In genomic region chr17:55957726-55958583, GRCm38 (mm10) we compare ENCODE assay signal across 9 mouse cellular contexts. TPM values are rescaled to one million over a fixed set of nuclear protein-coding genes. Genes with fewer than 3 reads are reported as not detected.
DNase-seq lines count a peak whose midpoint lies in the region; ATAC-seq and TF ChIP-seq lines count a peak whose summit lies in the region.
"Had no signal": no experiment of that assay in that cellular context is flagged by ENCODE, and none has a peak within 500 bp of the region (broad histone marks: within the 10 kb centered on the region; RNA-seq: fewer than 3 reads in every experiment).

No protein-coding gene starts in this region.

- peaks cover 13% of the 10 kb centered on the region for H3K4me1 ChIP-seq in heart, embryonic 11.5 days (ENCODE audit: control insufficient read depth, insufficient read depth, low read length)
- peaks cover 45% of the 10 kb centered on the region for H3K4me1 ChIP-seq in forebrain, embryonic 10.5 days
- H3K4me1 ChIP-seq in liver, embryonic 12.5 days: peaks cover 51% of the 10 kb centered on the region

- DNase-seq in heart, postnatal 14 days: no peak
- DNase-seq in forebrain, embryonic 10.5 days (ENCODE audit: extremely low spot score, low spot score): no peak
- no peak for DNase-seq in Muller cell, postnatal 12 days (ENCODE audit: inconsistent ontology term)
- no peak for DNase-seq in thymus, postnatal 36 days
- DNase-seq in spleen, postnatal 36 days (ENCODE audit: low spot score in 2 of 2): no peak

- H3K27me3 ChIP-seq in heart, embryonic 11.5 days (ENCODE audit: control insufficient read depth, insufficient read depth, low read length): peaks cover 21% of the 10 kb centered on the region
- H3K27me3 ChIP-seq in C2C12 (ENCODE audit: control insufficient read depth, insufficient read depth, insufficient read length): peaks cover 13% of the 10 kb centered on the region
- peaks cover 16% of the 10 kb centered on the region for H3K27me3 ChIP-seq in forebrain, embryonic 10.5 days (ENCODE audit: poor library complexity, severe bottlenecking)
- H3K27me3 ChIP-seq in liver, embryonic 12.5 days (replicated peaks): peaks cover 25% of the 10 kb centered on the region

- H3ac ChIP-seq in C2C12 (ENCODE audit: control insufficient read depth, insufficient read length, low read depth): peak overlapping the region; percentile 62

- H3K9me3 ChIP-seq in heart, embryonic 11.5 days (replicated peaks; ENCODE audit: control insufficient read depth, low read length): no peaks in the 10 kb centered on the region
- no peaks in the 10 kb centered on the region for H3K9me3 ChIP-seq in forebrain, embryonic 10.5 days
- no peaks in the 10 kb centered on the region for H3K9me3 ChIP-seq in liver, embryonic 12.5 days (replicated peaks)

- peaks cover 12% of the 10 kb centered on the region for H3K79me2 ChIP-seq in C2C12 (ENCODE audit: control insufficient read depth, insufficient read depth)

- peak overlapping the region; percentile 74 for H3K4me2 ChIP-seq in heart, embryonic 11.5 days
- H3K4me2 ChIP-seq in liver, embryonic 12.5 days: peak overlapping the region; percentile 83

- 79% methylated on average over 13 of the region's 13 CpGs for WGBS in heart, embryonic 11.5 days (ENCODE audit: insufficient replicate concordance)
- WGBS in forebrain, embryonic 10.5 days: 85% methylated on average over 13 of the region's 13 CpGs
- 69% methylated on average over 13 of the region's 13 CpGs for WGBS in liver, embryonic 12.5 days (ENCODE audit: insufficient replicate concordance)

- intact Hi-C loops in heart, postnatal 14 days (cut with DNase I): loop anchor here (2.0 to 10.0 kb wide), 3 partner anchors 53 to 297 kb away; partner anchors contain the start of gene Fem1a

- H3K27ac ChIP-seq in heart, embryonic 11.5 days (ENCODE audit: low read depth, low read length): peak overlapping the region; percentile 93; the same call in 1 of the 2 replicates
- H3K27ac ChIP-seq in forebrain, embryonic 10.5 days: peak overlapping the region; percentile 91
- H3K27ac ChIP-seq in liver, embryonic 12.5 days: peak overlapping the region; percentile 92

- peaks cover 2% of the 10 kb centered on the region; the same call in 1 of the 2 replicates for H3K36me3 ChIP-seq in heart, embryonic 11.5 days (ENCODE audit: control insufficient read depth, insufficient read depth, low read length)
- H3K36me3 ChIP-seq in C2C12 (ENCODE audit: control insufficient read depth, insufficient read depth): peaks cover 15% of the 10 kb centered on the region
- H3K36me3 ChIP-seq in forebrain, embryonic 10.5 days (replicated peaks): peaks cover 22% of the 10 kb centered on the region
- H3K36me3 ChIP-seq in liver, embryonic 12.5 days: peaks cover 24% of the 10 kb centered on the region

- H3K4me3 ChIP-seq in heart, embryonic 11.5 days (ENCODE audit: low read depth, low read length): peak overlapping the region; percentile 58
- H3K4me3 ChIP-seq in C2C12 (ENCODE audit: insufficient read depth, poor library complexity, severe bottlenecking): peak overlapping the region; percentile 40
- peak overlapping the region; percentile 63 for H3K4me3 ChIP-seq in forebrain, embryonic 10.5 days
- H3K4me3 ChIP-seq in liver, embryonic 12.5 days: peak overlapping the region; percentile 67

- peaks cover 11% of the 10 kb centered on the region for H3K79me3 ChIP-seq in C2C12 (ENCODE audit: low read depth)

- ATAC-seq in heart, embryonic 11.5 days (replicated peaks; ENCODE audit: insufficient number of reproducible peaks, low FRiP score, low TSS enrichment): no peak
- ATAC-seq in liver, embryonic 12.5 days: no peak

- H3K9ac ChIP-seq in heart, embryonic 11.5 days (ENCODE audit: low read depth, low read length): peak overlapping the region; percentile 72
- H3K9ac ChIP-seq in liver, embryonic 12.5 days: peak overlapping the region; percentile 69

- no peak for TF ChIP-seq CTCF in C2C12 (IDR thresholded peaks at IDR 0.05; ENCODE audit: control insufficient read depth, insufficient read depth, insufficient read length)

TF ChIP-seq in C2C12, 6 proteins besides CTCF, POLR2A, EP300 and RAD21:
- TF ChIP-seq CEBPB (IDR thresholded peaks at IDR 0.05; ENCODE audit: low read depth) (no peak), MYOD1 (IDR thresholded peaks at IDR 0.05; ENCODE audit: control insufficient read depth, insufficient read length, low read depth) (no peak), FOSL1 (IDR thresholded peaks at IDR 0.05; ENCODE audit: insufficient read depth, low read length, poor library complexity, severe bottlenecking) (no peak), MYOG (IDR thresholded peaks at IDR 0.05; ENCODE audit: control insufficient read depth, extremely low read depth, insufficient read length) (no peak), USF1 (IDR thresholded peaks at IDR 0.05; ENCODE audit: low read depth) (no peak), MAX (IDR thresholded peaks at IDR 0.05) (no peak)
TF ChIP-seq in C2C12: peak in this region for 0.

RNA-seq across cellular contexts. Expression of gene Yju2, which starts 0.9 kb away (rescaled TPM):
- 15.5 and 18.1 TPM in 2 replicates for polyA plus RNA-seq in heart, embryonic 11.5 days (2014; fragmentation: Nextera tagmentation; extraction: Ambion mirVana)
- 10 to 100 TPM; 10.8 to 12.6 TPM for total RNA-seq in heart, postnatal 14 days (2021)
- 15.1 TPM for polyA plus RNA-seq in C2C12 (2012; fragmentation: generic; extraction: Trizol)
- 29.2 and 30.4 TPM in 2 replicates for polyA plus RNA-seq in forebrain, embryonic 10.5 days (2016; fragmentation: Nextera tagmentation; extraction: Ambion mirVana)
- polyA plus RNA-seq in liver, embryonic 12.5 days (2016; fragmentation: Nextera tagmentation; extraction: Ambion mirVana): 14.6 and 15.6 TPM in 2 replicates

RNA-seq across cellular contexts. Expression of gene Ebi3, which starts 5.5 kb away (rescaled TPM):
- polyA plus RNA-seq in heart, embryonic 11.5 days (2014; fragmentation: Nextera tagmentation; extraction: Ambion mirVana): 0.19 and 0.20 TPM in 2 replicates
- total RNA-seq in heart, postnatal 14 days (2021): under 1 TPM; 0.63 to 0.81 TPM
- polyA plus RNA-seq in C2C12 (2012; fragmentation: generic; extraction: Trizol): not detected
- polyA plus RNA-seq in forebrain, embryonic 10.5 days (2016; fragmentation: Nextera tagmentation; extraction: Ambion mirVana): 1.4 and 1.9 TPM in 2 replicates
- 4.5 and 5.4 TPM in 2 replicates for polyA plus RNA-seq in liver, embryonic 12.5 days (2016; fragmentation: Nextera tagmentation; extraction: Ambion mirVana)
- polyA plus RNA-seq: Patski had no signal

RNA-seq across cellular contexts. Expression of gene Zfp119b, which starts 8.7 kb away (rescaled TPM):
- 3.6 and 4.1 TPM in 2 replicates for polyA plus RNA-seq in heart, embryonic 11.5 days (2014; fragmentation: Nextera tagmentation; extraction: Ambion mirVana)
- 1 to 10 TPM; 3.3 to 4.1 TPM for total RNA-seq in heart, postnatal 14 days (2021)
- 0.68 TPM for polyA plus RNA-seq in C2C12 (2012; fragmentation: generic; extraction: Trizol)
- 6.4 and 6.6 TPM in 2 replicates for polyA plus RNA-seq in forebrain, embryonic 10.5 days (2016; fragmentation: Nextera tagmentation; extraction: Ambion mirVana)
- 1.8 and 2.5 TPM in 2 replicates for polyA plus RNA-seq in liver, embryonic 12.5 days (2016; fragmentation: Nextera tagmentation; extraction: Ambion mirVana)

RNA-seq across cellular contexts. Expression of gene Shd, which starts 12.3 kb away (rescaled TPM):
- 10.8 and 11.9 TPM in 2 replicates for polyA plus RNA-seq in heart, embryonic 11.5 days (2014; fragmentation: Nextera tagmentation; extraction: Ambion mirVana)
- 1 to 10 TPM; 1.3 to 3.1 TPM for total RNA-seq in heart, postnatal 14 days (2021)
- not detected for polyA plus RNA-seq in C2C12 (2012; fragmentation: generic; extraction: Trizol)
- polyA plus RNA-seq in forebrain, embryonic 10.5 days (2016; fragmentation: Nextera tagmentation; extraction: Ambion mirVana): 42.1 and 50.3 TPM in 2 replicates
- polyA plus RNA-seq in liver, embryonic 12.5 days (2016; fragmentation: Nextera tagmentation; extraction: Ambion mirVana): 0.81 and 0.95 TPM in 2 replicates
- polyA plus RNA-seq: Patski had no signal

RNA-seq across cellular contexts. Expression of gene Fsd1, which starts 28.4 kb away (rescaled TPM):
- polyA plus RNA-seq in heart, embryonic 11.5 days (2014; fragmentation: Nextera tagmentation; extraction: Ambion mirVana): 5.0 and 5.2 TPM in 2 replicates
- total RNA-seq in heart, postnatal 14 days (2021): under 1 TPM in 1 of 2 experiments, not detected in 1; 0.74 TPM
- 1.2 TPM for polyA plus RNA-seq in C2C12 (2012; fragmentation: generic; extraction: Trizol)
- polyA plus RNA-seq in forebrain, embryonic 10.5 days (2016; fragmentation: Nextera tagmentation; extraction: Ambion mirVana): 74.4 and 80.9 TPM in 2 replicates
- 1.7 and 2.3 TPM in 2 replicates for polyA plus RNA-seq in liver, embryonic 12.5 days (2016; fragmentation: Nextera tagmentation; extraction: Ambion mirVana)
